Mouse (Mus musculus): ENCODE results near the gene Tmem50b. TPM values are rescaled to one million over a fixed set of nuclear protein-coding genes. Genes with fewer than 3 reads are reported as not detected.

Gene Tmem50b
- polyA plus RNA-seq, 1 experiment: 19.6 TPM

DNA sequence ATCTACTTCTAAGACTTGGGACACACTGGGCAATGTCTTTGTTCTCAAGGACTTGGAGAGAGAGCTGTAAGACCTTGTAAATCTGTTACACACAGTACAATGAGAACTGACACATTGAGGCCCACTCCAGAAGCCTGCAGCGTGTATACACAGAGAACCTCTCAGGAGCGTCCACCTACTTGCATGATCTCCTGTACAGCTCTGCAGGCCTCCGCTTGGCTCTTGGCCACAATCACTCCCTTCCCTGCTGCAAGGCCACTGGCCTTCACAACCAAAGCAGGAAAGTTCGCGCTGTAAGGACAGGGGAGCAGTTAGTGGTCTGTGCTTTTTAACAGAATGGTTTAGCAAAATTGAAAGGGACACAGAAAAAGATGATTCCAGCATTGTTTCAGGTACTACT is 41.6 kb upstream of the Tmem50b start:
- peaks cover 48% of the 10 kb centered on the region for H3K36me3 ChIP-seq (ENCODE audit: control insufficient read depth, insufficient read depth, low read length)
- no peak for DNase-seq (ENCODE audit: low read depth in 1 of 2, low spot score in 2 of 2)
- WGBS: 97% methylated on average over 5 of the region's 5 CpGs
- H3K27me3 ChIP-seq (ENCODE audit: control insufficient read depth, insufficient read depth, low read length): no peaks in the 10 kb centered on the region
- H3K4me1 ChIP-seq (ENCODE audit: control insufficient read depth, insufficient read depth, insufficient read length): no peaks in the 10 kb centered on the region
- no peak for TF ChIP-seq CTCF (IDR thresholded peaks at IDR 0.05; ENCODE audit: extremely low read depth, insufficient read depth, insufficient read length, insufficient replicate concordance)
- no peak for TF ChIP-seq POLR2A (IDR thresholded peaks at IDR 0.05; ENCODE audit: low read depth, low read length)
- H3K27ac ChIP-seq (ENCODE audit: insufficient read depth, low read length): no peak overlapping the region
- no peak overlapping the region for H3K4me3 ChIP-seq (ENCODE audit: extremely low read depth, insufficient read depth, insufficient read length)

DNA sequence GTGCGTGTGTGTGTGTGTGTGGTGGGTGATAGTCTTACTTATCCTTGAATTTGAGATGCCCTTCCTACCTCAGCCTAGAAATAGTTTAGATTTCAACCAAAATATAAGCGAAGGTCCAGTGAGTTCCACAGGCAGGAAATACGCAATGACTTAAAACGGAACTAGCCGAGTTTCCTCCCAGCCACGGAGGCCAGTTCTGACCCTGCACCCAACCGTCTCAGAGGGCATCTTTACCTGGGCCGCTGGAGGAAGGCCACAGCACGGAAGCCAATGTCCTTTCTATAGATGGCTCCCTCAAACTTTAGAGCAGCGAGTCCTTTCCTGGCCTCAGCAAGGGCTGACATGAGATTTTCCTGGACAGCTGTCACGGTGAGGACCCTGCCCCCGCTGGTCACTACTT is 36.0 kb upstream of the Tmem50b start:
- Histone ChIP-seq H3K27me3 (ENCODE audit: control insufficient read depth, insufficient read depth, low read length) (no peaks in the 10 kb centered on the region), H3K4me1 (ENCODE audit: control insufficient read depth, insufficient read depth, insufficient read length) (no peaks in the 10 kb centered on the region), H3K27ac (ENCODE audit: insufficient read depth, low read length) (no peak overlapping the region), H3K4me3 (ENCODE audit: extremely low read depth, insufficient read depth, insufficient read length) (no peak overlapping the region), H3K36me3 (ENCODE audit: control insufficient read depth, insufficient read depth, low read length) (peaks cover 46% of the 10 kb centered on the region)
- DNase-seq (ENCODE audit: low read depth in 1 of 2, low spot score in 2 of 2): no peak
- no peak for TF ChIP-seq CTCF (IDR thresholded peaks at IDR 0.05; ENCODE audit: extremely low read depth, insufficient read depth, insufficient read length, insufficient replicate concordance)
- no peak for TF ChIP-seq POLR2A (IDR thresholded peaks at IDR 0.05; ENCODE audit: low read depth, low read length)
- 91% methylated on average over 12 of the region's 12 CpGs for WGBS

DNA sequence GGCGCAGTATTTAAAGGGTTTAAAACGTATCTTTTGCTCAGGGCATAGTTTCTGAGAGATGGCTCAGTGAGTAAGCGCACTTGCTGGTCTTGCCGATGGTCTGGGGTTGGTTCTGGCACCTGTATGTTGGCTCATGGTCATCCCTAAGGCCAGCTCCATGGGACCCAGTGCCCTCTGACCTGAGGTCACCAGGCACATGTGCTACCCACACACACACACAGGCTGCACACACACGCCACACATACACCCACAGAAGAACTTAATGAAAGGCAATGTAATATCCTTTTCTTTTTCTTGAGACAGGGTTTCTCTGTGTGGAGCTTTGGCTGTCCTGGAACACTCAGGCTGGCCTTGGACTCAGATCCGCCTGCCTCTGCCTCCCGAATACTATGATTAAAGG is 35.3 kb upstream of the Tmem50b start:
- H3K36me3 ChIP-seq (ENCODE audit: control insufficient read depth, insufficient read depth, low read length): peaks cover 45% of the 10 kb centered on the region

DNA sequence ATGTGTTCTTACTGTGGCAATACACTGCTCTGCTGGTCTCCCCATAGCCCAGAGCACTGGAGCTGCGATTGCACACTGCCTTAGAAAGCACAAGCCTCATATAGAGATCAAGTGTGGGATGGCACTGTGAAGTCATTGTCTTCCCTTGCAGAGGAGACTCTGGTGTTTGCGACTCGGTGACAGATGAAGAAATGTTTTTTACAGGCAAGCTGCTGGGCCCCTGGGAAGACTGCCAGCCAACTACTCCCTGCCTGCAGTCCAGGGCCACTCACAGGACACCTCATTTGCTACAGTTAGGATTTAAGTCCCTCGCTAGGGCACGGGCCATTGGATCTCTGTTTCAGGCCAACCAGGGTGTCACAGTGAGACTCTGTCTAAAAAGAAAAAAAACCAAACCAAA is 34.8 kb upstream of the Tmem50b start:
- no peak overlapping the region for H3K4me3 ChIP-seq (ENCODE audit: extremely low read depth, insufficient read depth, insufficient read length)
- DNase-seq (ENCODE audit: low read depth in 1 of 2, low spot score in 2 of 2): no peak
- WGBS: 89% methylated on average over 5 of the region's 5 CpGs
- peaks cover 41% of the 10 kb centered on the region for H3K36me3 ChIP-seq (ENCODE audit: control insufficient read depth, insufficient read depth, low read length)
- no peaks in the 10 kb centered on the region for H3K4me1 ChIP-seq (ENCODE audit: control insufficient read depth, insufficient read depth, insufficient read length)
- H3K27ac ChIP-seq (ENCODE audit: insufficient read depth, low read length): no peak overlapping the region
- TF ChIP-seq CTCF (IDR thresholded peaks at IDR 0.05; ENCODE audit: extremely low read depth, insufficient read depth, insufficient read length, insufficient replicate concordance): no peak
- TF ChIP-seq POLR2A (IDR thresholded peaks at IDR 0.05; ENCODE audit: low read depth, low read length): no peak
- H3K27me3 ChIP-seq (ENCODE audit: control insufficient read depth, insufficient read depth, low read length): no peaks in the 10 kb centered on the region

More for the DNA sequence above, 35.3 kb upstream of the Tmem50b start:
- TF ChIP-seq POLR2A (IDR thresholded peaks at IDR 0.05; ENCODE audit: low read depth, low read length) (no peak), CTCF (IDR thresholded peaks at IDR 0.05; ENCODE audit: extremely low read depth, insufficient read depth, insufficient read length, insufficient replicate concordance) (no peak)
- DNase-seq (ENCODE audit: low read depth in 1 of 2, low spot score in 2 of 2): no peak
- 93% methylated on average over 7 of the region's 7 CpGs for WGBS
- Histone ChIP-seq H3K4me1 (ENCODE audit: control insufficient read depth, insufficient read depth, insufficient read length) (no peaks in the 10 kb centered on the region), H3K4me3 (ENCODE audit: extremely low read depth, insufficient read depth, insufficient read length) (no peak overlapping the region), H3K27ac (ENCODE audit: insufficient read depth, low read length) (no peak overlapping the region), H3K27me3 (ENCODE audit: control insufficient read depth, insufficient read depth, low read length) (no peaks in the 10 kb centered on the region)

DNA sequence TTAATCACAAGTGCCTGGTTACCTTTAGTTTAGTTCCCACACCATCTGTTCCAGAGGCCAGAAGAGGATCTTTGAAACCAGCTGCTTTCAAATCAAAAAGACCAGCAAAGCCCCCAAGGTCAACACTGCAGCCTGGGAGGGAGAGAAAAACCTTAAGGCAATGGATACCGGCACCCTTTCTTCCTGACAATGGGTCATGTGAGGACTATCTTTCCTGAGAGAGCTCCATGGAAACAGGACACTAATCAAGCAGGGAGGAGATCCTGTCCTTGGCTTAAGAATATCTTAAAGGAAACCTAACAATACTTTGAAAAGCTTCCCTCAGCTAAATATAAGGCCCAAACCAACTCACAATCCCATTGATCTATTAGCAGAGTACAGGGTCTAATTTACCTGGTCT is 33.0 kb upstream of the Tmem50b start:
- peaks cover 24% of the 10 kb centered on the region for H3K36me3 ChIP-seq (ENCODE audit: control insufficient read depth, insufficient read depth, low read length)
- 90% methylated on average over 1 of the region's 1 CpGs for WGBS
- no peaks in the 10 kb centered on the region for H3K27me3 ChIP-seq (ENCODE audit: control insufficient read depth, insufficient read depth, low read length)
- H3K27ac ChIP-seq (ENCODE audit: insufficient read depth, low read length): no peak overlapping the region
- TF ChIP-seq CTCF (IDR thresholded peaks at IDR 0.05; ENCODE audit: extremely low read depth, insufficient read depth, insufficient read length, insufficient replicate concordance) (no peak), POLR2A (IDR thresholded peaks at IDR 0.05; ENCODE audit: low read depth, low read length) (no peak)
- no peaks in the 10 kb centered on the region for H3K4me1 ChIP-seq (ENCODE audit: control insufficient read depth, insufficient read depth, insufficient read length)
- DNase-seq (ENCODE audit: low read depth in 1 of 2, low spot score in 2 of 2): no peak
- no peak overlapping the region for H3K4me3 ChIP-seq (ENCODE audit: extremely low read depth, insufficient read depth, insufficient read length)

DNA sequence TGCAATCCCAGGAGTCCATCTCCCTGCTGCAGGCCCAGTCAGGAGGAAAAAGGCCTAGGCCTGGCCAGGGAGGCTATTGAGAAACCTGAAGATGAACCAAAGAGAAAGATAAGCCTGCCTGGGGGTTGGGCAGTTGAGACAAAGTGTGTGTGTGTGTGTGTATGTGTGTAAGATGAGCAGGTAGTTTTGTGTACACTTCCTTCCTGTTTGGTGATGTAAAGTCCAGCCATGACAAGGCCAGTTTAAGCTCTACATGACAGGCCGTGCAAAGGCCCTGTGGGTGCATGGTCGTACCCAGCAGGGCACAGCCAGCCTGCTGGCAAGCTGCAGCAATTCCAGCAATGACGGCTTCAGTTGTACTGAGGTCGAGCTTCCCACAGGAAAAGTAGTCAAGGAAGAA is 32.1 kb upstream of the Tmem50b start:
- WGBS: 95% methylated on average over 4 of the region's 4 CpGs
- Histone ChIP-seq H3K36me3 (ENCODE audit: control insufficient read depth, insufficient read depth, low read length) (peaks cover 26% of the 10 kb centered on the region), H3K27me3 (ENCODE audit: control insufficient read depth, insufficient read depth, low read length) (no peaks in the 10 kb centered on the region), H3K4me1 (ENCODE audit: control insufficient read depth, insufficient read depth, insufficient read length) (no peaks in the 10 kb centered on the region), H3K4me3 (ENCODE audit: extremely low read depth, insufficient read depth, insufficient read length) (no peak overlapping the region), H3K27ac (ENCODE audit: insufficient read depth, low read length) (no peak overlapping the region)
- DNase-seq (ENCODE audit: low read depth in 1 of 2, low spot score in 2 of 2): no peak
- TF ChIP-seq CTCF (IDR thresholded peaks at IDR 0.05; ENCODE audit: extremely low read depth, insufficient read depth, insufficient read length, insufficient replicate concordance) (no peak), POLR2A (IDR thresholded peaks at IDR 0.05; ENCODE audit: low read depth, low read length) (no peak)

DNA sequence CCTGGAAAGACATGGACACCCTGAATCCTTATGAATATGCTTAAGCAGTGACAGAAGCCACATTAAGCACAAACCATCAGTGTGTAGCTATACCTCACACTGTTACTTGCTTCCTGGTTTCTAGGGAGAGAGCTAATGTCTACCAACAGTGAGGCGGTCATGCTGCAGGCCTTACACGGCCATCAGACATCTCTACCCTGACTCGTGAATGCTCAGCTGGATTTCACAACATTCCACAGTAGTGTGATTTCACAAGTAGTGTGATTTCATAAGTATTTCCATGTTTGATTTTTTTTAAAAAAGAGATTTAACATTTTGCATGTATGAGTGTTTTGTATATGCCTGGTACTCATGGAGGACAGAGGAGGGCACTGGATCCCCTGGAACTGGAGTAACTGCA is 31.1 kb upstream of the Tmem50b start:
- Histone ChIP-seq H3K36me3 (ENCODE audit: control insufficient read depth, insufficient read depth, low read length) (peaks cover 28% of the 10 kb centered on the region), H3K4me1 (ENCODE audit: control insufficient read depth, insufficient read depth, insufficient read length) (no peaks in the 10 kb centered on the region), H3K27ac (ENCODE audit: insufficient read depth, low read length) (no peak overlapping the region), H3K4me3 (ENCODE audit: extremely low read depth, insufficient read depth, insufficient read length) (no peak overlapping the region), H3K27me3 (ENCODE audit: control insufficient read depth, insufficient read depth, low read length) (no peaks in the 10 kb centered on the region)
- 83% methylated on average over 3 of the region's 3 CpGs for WGBS
- TF ChIP-seq CTCF (IDR thresholded peaks at IDR 0.05; ENCODE audit: extremely low read depth, insufficient read depth, insufficient read length, insufficient replicate concordance) (no peak), POLR2A (IDR thresholded peaks at IDR 0.05; ENCODE audit: low read depth, low read length) (no peak)
- DNase-seq (ENCODE audit: low read depth in 1 of 2, low spot score in 2 of 2): no peak

All from spleen, adult 2 months (tissue).